Mouse (Mus musculus): Measurements from ENCODE around the gene Znrd1as. TPM values are rescaled to one million over a fixed set of nuclear protein-coding genes. Genes with fewer than 3 reads are reported as not detected.

Znrd1as gene
- polyA plus RNA-seq, 1 experiment from 2014 or later: 6.0 TPM

- Histone ChIP-seq H3K9me3 (replicated peaks) (no peaks in the 10 kb centered on the region), H3K9ac (peak overlapping the region; percentile 98), H3K27me3 (no peaks in the 10 kb centered on the region), H3K4me3 (peak overlapping the region; percentile 83), H3K4me2 (peak overlapping the region; percentile 70), H3K36me3 (ENCODE audit: poor library complexity, severe bottlenecking) (peaks cover 37% of the 10 kb centered on the region), H3K27ac (peak overlapping the region; percentile 96), H3K4me1 (peaks cover 18% of the 10 kb centered on the region)
- ATAC-seq: no peak; the same call in 1 of the 2 replicates
- WGBS: 31% methylated on average over 4 of the region's 4 CpGs
Observed at GRCm38 (mm10) chr17:37003366-37003765, 45.0 kb downstream of the Znrd1as start.

GRCm38 (mm10) chr17:37008161-37008560 lies 49.8 kb downstream of the Znrd1as start:
- no peaks in the 10 kb centered on the region for H3K9me3 ChIP-seq (replicated peaks)
- no peak overlapping the region for H3K4me3 ChIP-seq
- H3K36me3 ChIP-seq (ENCODE audit: poor library complexity, severe bottlenecking): peaks cover 76% of the 10 kb centered on the region
- H3K27ac ChIP-seq: no peak overlapping the region
- ATAC-seq: no peak
- H3K4me2 ChIP-seq: no peak overlapping the region
- no peaks in the 10 kb centered on the region for H3K27me3 ChIP-seq
- WGBS: 91% methylated on average over 6 of the region's 6 CpGs
- H3K9ac ChIP-seq: no peak overlapping the region
- H3K4me1 ChIP-seq: peaks cover 22% of the 10 kb centered on the region

- no peak for ATAC-seq
- 96% methylated on average over 17 of the region's 17 CpGs for WGBS
- no peak overlapping the region for H3K27ac ChIP-seq
- H3K9me3 ChIP-seq (replicated peaks): no peaks in the 10 kb centered on the region
- H3K4me2 ChIP-seq: no peak overlapping the region
- peaks cover 12% of the 10 kb centered on the region for H3K4me1 ChIP-seq
- H3K4me3 ChIP-seq: no peak overlapping the region
- H3K36me3 ChIP-seq (ENCODE audit: poor library complexity, severe bottlenecking): peaks cover 74% of the 10 kb centered on the region
- no peaks in the 10 kb centered on the region for H3K27me3 ChIP-seq
- no peak overlapping the region for H3K9ac ChIP-seq
Observed at GRCm38 (mm10) chr17:37009460-37010042, 51.2 kb downstream of the Znrd1as start.

- Histone ChIP-seq H3K9me3 (replicated peaks) (no peaks in the 10 kb centered on the region), H3K4me2 (no peak overlapping the region), H3K9ac (no peak overlapping the region), H3K27ac (no peak overlapping the region), H3K4me1 (peaks cover 5% of the 10 kb centered on the region; the same call in 1 of the 2 replicates), H3K27me3 (no peaks in the 10 kb centered on the region), H3K36me3 (ENCODE audit: poor library complexity, severe bottlenecking) (peaks cover 56% of the 10 kb centered on the region), H3K4me3 (no peak overlapping the region)
- 74% methylated on average over 3 of the region's 3 CpGs for WGBS
- ATAC-seq: no peak
Observed at GRCm38 (mm10) chr17:37011719-37012118, 53.3 kb downstream of the Znrd1as start.

- no peak overlapping the region for H3K27ac ChIP-seq
- 85% methylated on average over 5 of the region's 5 CpGs for WGBS
- no peak overlapping the region for H3K4me3 ChIP-seq
- H3K27me3 ChIP-seq: no peaks in the 10 kb centered on the region
- no peak overlapping the region for H3K9ac ChIP-seq
- peaks cover 52% of the 10 kb centered on the region for H3K36me3 ChIP-seq (ENCODE audit: poor library complexity, severe bottlenecking)
- H3K4me1 ChIP-seq: peaks cover 5% of the 10 kb centered on the region; the same call in 1 of the 2 replicates
- no peaks in the 10 kb centered on the region for H3K9me3 ChIP-seq (replicated peaks)
- no peak overlapping the region for H3K4me2 ChIP-seq
- ATAC-seq: no peak
Observed at GRCm38 (mm10) chr17:37012141-37012540, 53.7 kb downstream of the Znrd1as start.

Other genes with a start within 250 kb of the Znrd1as start
- gene H2-M10.5, start 185.7 kb upstream of the Znrd1as start, polyA plus RNA-seq (2015; fragmentation: Nextera tagmentation; extraction: Ambion mirVana): not detected in 2 replicates
- gene H2-M10.6, start 146.4 kb upstream of the Znrd1as start, polyA plus RNA-seq (2015; fragmentation: Nextera tagmentation; extraction: Ambion mirVana): not detected in 2 replicates
- gene Trim26, start 121.5 kb upstream of the Znrd1as start, polyA plus RNA-seq (2015; fragmentation: Nextera tagmentation; extraction: Ambion mirVana): 34.4 and 39.2 TPM in 2 replicates
- gene Trim15, start 91.4 kb upstream of the Znrd1as start, polyA plus RNA-seq (2015; fragmentation: Nextera tagmentation; extraction: Ambion mirVana): 0.30 and 0.41 TPM in 2 replicates
- 1.2 and 2.1 TPM in 2 replicates for gene Trim10, start 89.0 kb upstream of the Znrd1as start, polyA plus RNA-seq (2015; fragmentation: Nextera tagmentation; extraction: Ambion mirVana)
- not detected in 2 replicates for gene Trim40, start 68.5 kb upstream of the Znrd1as start, polyA plus RNA-seq (2015; fragmentation: Nextera tagmentation; extraction: Ambion mirVana)
- not detected in 2 replicates for gene Trim31, start 60.5 kb upstream of the Znrd1as start, polyA plus RNA-seq (2015; fragmentation: Nextera tagmentation; extraction: Ambion mirVana)
- 0.21 and 0.83 TPM in 2 replicates for gene Rnf39, start 15.7 kb upstream of the Znrd1as start, polyA plus RNA-seq (2015; fragmentation: Nextera tagmentation; extraction: Ambion mirVana)
- gene Ppp1r11, start 6.9 kb upstream of the Znrd1as start, polyA plus RNA-seq (2015; fragmentation: Nextera tagmentation; extraction: Ambion mirVana): 161 and 162 TPM in 2 replicates
- 92.3 and 95.3 TPM in 2 replicates for gene Znrd1, start within 50 bp of the Znrd1as start, polyA plus RNA-seq (2015; fragmentation: Nextera tagmentation; extraction: Ambion mirVana)
- gene 2410137M14Rik, start 22.6 kb downstream of the Znrd1as start, polyA plus RNA-seq (2015; fragmentation: Nextera tagmentation; extraction: Ambion mirVana): 0.48 TPM in 1 of 2 replicates, not detected in the other
- 1.6 and 1.7 TPM in 2 replicates for gene H2-M5, start 30.9 kb downstream of the Znrd1as start, polyA plus RNA-seq (2015; fragmentation: Nextera tagmentation; extraction: Ambion mirVana)
- 215 and 228 TPM in 2 replicates for gene Zfp57, start 42.6 kb downstream of the Znrd1as start, polyA plus RNA-seq (2015; fragmentation: Nextera tagmentation; extraction: Ambion mirVana)
- 1.1 and 1.5 TPM in 2 replicates for gene Mog, start 64.8 kb downstream of the Znrd1as start, polyA plus RNA-seq (2015; fragmentation: Nextera tagmentation; extraction: Ambion mirVana)
- gene Gabbr1, start 87.4 kb downstream of the Znrd1as start, polyA plus RNA-seq (2015; fragmentation: Nextera tagmentation; extraction: Ambion mirVana): 30.1 and 35.2 TPM in 2 replicates
- 0.09 and 0.10 TPM in 2 replicates for gene Olfr90, start 129.9 kb downstream of the Znrd1as start, polyA plus RNA-seq (2015; fragmentation: Nextera tagmentation; extraction: Ambion mirVana)
- not detected in 2 replicates for gene Olfr91, start 139.7 kb downstream of the Znrd1as start, polyA plus RNA-seq (2015; fragmentation: Nextera tagmentation; extraction: Ambion mirVana)
- gene Olfr92, start 161.5 kb downstream of the Znrd1as start, polyA plus RNA-seq (2015; fragmentation: Nextera tagmentation; extraction: Ambion mirVana): not detected in 2 replicates
- gene Olfr93, start 202.9 kb downstream of the Znrd1as start, polyA plus RNA-seq (2015; fragmentation: Nextera tagmentation; extraction: Ambion mirVana): not detected in 2 replicates
- gene Ubd, start 235.3 kb downstream of the Znrd1as start, polyA plus RNA-seq (2015; fragmentation: Nextera tagmentation; extraction: Ambion mirVana): not detected in 2 replicates
- gene Olfr94, start 242.4 kb downstream of the Znrd1as start, polyA plus RNA-seq (2015; fragmentation: Nextera tagmentation; extraction: Ambion mirVana): not detected in 2 replicates